In the genomic region with DNA sequence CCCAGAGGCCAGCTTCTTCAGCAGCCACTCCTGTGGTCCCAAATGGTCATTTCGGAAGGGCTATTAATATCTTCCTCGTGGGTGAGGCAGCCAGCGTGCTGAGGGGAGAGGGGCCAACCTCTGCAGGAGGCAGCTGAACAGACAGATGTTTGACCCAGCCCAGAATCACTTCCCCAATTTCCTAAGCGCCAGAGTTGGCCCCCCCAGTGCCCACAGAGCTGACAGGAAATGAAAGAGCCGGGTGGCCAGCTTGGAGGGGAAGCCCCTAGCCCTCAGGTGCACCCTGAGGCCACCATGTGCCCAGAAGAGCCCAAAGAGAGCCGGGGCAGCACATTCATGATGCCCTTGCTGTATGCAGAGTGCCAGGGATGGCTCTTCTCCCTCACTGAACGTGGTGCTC, we compare ENCODE assay signal across 14 mouse cellular contexts. TPM values are rescaled to one million over a fixed set of nuclear protein-coding genes. Genes with fewer than 3 reads are reported as not detected.
DNase-seq lines count a peak whose midpoint lies in the region; ATAC-seq and TF ChIP-seq lines count a peak whose summit lies in the region.
"Had no signal": no experiment of that assay in that cellular context is flagged by ENCODE, and none has a peak within 500 bp of the region (broad histone marks: within the 10 kb centered on the region; RNA-seq: fewer than 3 reads in every experiment).

No protein-coding gene starts in this region.

- peaks cover 7% of the 10 kb centered on the region; the same call in 1 of the 2 replicates for H3K36me3 ChIP-seq in liver, embryonic 11.5 days (ENCODE audit: control insufficient read depth, insufficient read depth, low read length)
- peaks cover 10% of the 10 kb centered on the region for H3K36me3 ChIP-seq in limb, embryonic 11.5 days (ENCODE audit: control insufficient read depth, insufficient read depth, low read length)
- H3K36me3 ChIP-seq in spleen, adult 2 months (ENCODE audit: control insufficient read depth, insufficient read depth, low read length): no peaks in the 10 kb centered on the region
- H3K36me3 ChIP-seq in forebrain, embryonic 12.5 days (replicated peaks): peaks cover 10% of the 10 kb centered on the region; the same call in 1 of the 2 replicates
- H3K36me3 ChIP-seq in midbrain, embryonic 13.5 days: peaks cover 34% of the 10 kb centered on the region; the same call in 1 of the 2 replicates

- H3K9me3 ChIP-seq in liver, embryonic 11.5 days (ENCODE audit: control insufficient read depth, low read length): no peaks in the 10 kb centered on the region
- H3K9me3 ChIP-seq in limb, embryonic 11.5 days (ENCODE audit: control insufficient read depth, low read length): no peaks in the 10 kb centered on the region
- H3K9me3 ChIP-seq in forebrain, embryonic 12.5 days: no peaks in the 10 kb centered on the region
- H3K9me3 ChIP-seq in midbrain, embryonic 13.5 days: no peaks in the 10 kb centered on the region
- H3K9me3 ChIP-seq: embryonic facial prominence, embryonic 12.5 days; hindbrain, embryonic 12.5 days; neural tube, embryonic 12.5 days had no signal

- TF ChIP-seq CTCF in spleen, adult 2 months (IDR thresholded peaks at IDR 0.05; ENCODE audit: extremely low read depth, insufficient read depth, insufficient read length, insufficient replicate concordance): no peak

- H3K4me1 ChIP-seq in liver, embryonic 11.5 days (replicated peaks; ENCODE audit: control insufficient read depth, insufficient read depth, low read length): peaks cover 69% of the 10 kb centered on the region
- peaks cover 36% of the 10 kb centered on the region for H3K4me1 ChIP-seq in limb, embryonic 11.5 days (ENCODE audit: control insufficient read depth, insufficient read depth, low read length)
- H3K4me1 ChIP-seq in spleen, adult 2 months (ENCODE audit: control insufficient read depth, insufficient read depth, insufficient read length): peaks cover 68% of the 10 kb centered on the region
- peaks cover 28% of the 10 kb centered on the region for H3K4me1 ChIP-seq in forebrain, embryonic 12.5 days
- peaks cover 27% of the 10 kb centered on the region for H3K4me1 ChIP-seq in midbrain, embryonic 13.5 days (replicated peaks)

- TF ChIP-seq POLR2A in spleen, adult 2 months (IDR thresholded peaks at IDR 0.05; ENCODE audit: low read depth, low read length): no peak

- no peak overlapping the region for H3K27ac ChIP-seq in liver, embryonic 11.5 days (ENCODE audit: low read depth, low read length)
- H3K27ac ChIP-seq in limb, embryonic 11.5 days (replicated peaks; ENCODE audit: low read depth, low read length): no peak overlapping the region
- H3K27ac ChIP-seq in spleen, adult 2 months (ENCODE audit: insufficient read depth, low read length): peak overlapping the region; percentile 59
- H3K27ac ChIP-seq in forebrain, embryonic 12.5 days: no peak overlapping the region
- no peak overlapping the region for H3K27ac ChIP-seq in midbrain, embryonic 13.5 days
- H3K27ac ChIP-seq: embryonic facial prominence, embryonic 12.5 days; hindbrain, embryonic 12.5 days; neural tube, embryonic 12.5 days had no signal

- intact Hi-C loops in left cerebral cortex, postnatal 36 days (cut with DNase I): no loop called here

- H3K9ac ChIP-seq in liver, embryonic 11.5 days (ENCODE audit: low read depth, low read length): no peak overlapping the region
- H3K9ac ChIP-seq in limb, embryonic 11.5 days (ENCODE audit: low read length): no peak overlapping the region
- no peak overlapping the region for H3K9ac ChIP-seq in forebrain, embryonic 12.5 days
- no peak overlapping the region for H3K9ac ChIP-seq in midbrain, embryonic 13.5 days (replicated peaks)
- H3K9ac ChIP-seq: embryonic facial prominence, embryonic 12.5 days; hindbrain, embryonic 12.5 days; neural tube, embryonic 12.5 days had no signal

- no peak for ATAC-seq in liver, embryonic 11.5 days (replicated peaks; ENCODE audit: low FRiP score)
- ATAC-seq in granulocyte monocyte progenitor cell, adult 5-6 weeks (replicated peaks; ENCODE audit: poor library complexity, severe bottlenecking): peak; percentile 77
- ATAC-seq in limb, embryonic 11.5 days (ENCODE audit: insufficient number of reproducible peaks, low FRiP score, low TSS enrichment, low read depth): no peak
- no peak for ATAC-seq in forebrain, embryonic 12.5 days (ENCODE audit: low FRiP score)
- ATAC-seq in midbrain, embryonic 13.5 days: no peak
- ATAC-seq: forebrain, embryonic 16.5 days had no signal

- no peak overlapping the region for H3K4me3 ChIP-seq in liver, embryonic 11.5 days (ENCODE audit: low read depth, low read length)
- no peak overlapping the region for H3K4me3 ChIP-seq in limb, embryonic 11.5 days (ENCODE audit: low read depth, low read length)
- H3K4me3 ChIP-seq in spleen, adult 2 months (ENCODE audit: extremely low read depth, insufficient read depth, insufficient read length): no peak overlapping the region; the same call in 1 of the 2 replicates
- H3K4me3 ChIP-seq in forebrain, embryonic 12.5 days (replicated peaks): no peak overlapping the region
- H3K4me3 ChIP-seq in midbrain, embryonic 13.5 days (replicated peaks): no peak overlapping the region
- H3K4me3 ChIP-seq: embryonic facial prominence, embryonic 12.5 days; hindbrain, embryonic 12.5 days; neural tube, embryonic 12.5 days had no signal

- 41% methylated on average over 7 of the region's 7 CpGs for WGBS in liver, embryonic 11.5 days
- 55% methylated on average over 7 of the region's 7 CpGs for WGBS in limb, embryonic 11.5 days
- WGBS in spleen, adult 2 months: 10% methylated on average over 7 of the region's 7 CpGs
- WGBS in forebrain, embryonic 12.5 days: 76% methylated on average over 7 of the region's 7 CpGs
- 84% methylated on average over 7 of the region's 7 CpGs for WGBS in midbrain, embryonic 13.5 days

- H3K4me2 ChIP-seq in liver, embryonic 11.5 days: no peak overlapping the region
- 0 out of 2 replicates have a peak overlapping the region, but pooled peaks have one; percentile 13 for H3K4me2 ChIP-seq in limb, embryonic 11.5 days (ENCODE audit: low read depth, severe bottlenecking)
- no peak overlapping the region for H3K4me2 ChIP-seq in forebrain, embryonic 12.5 days
- no peak overlapping the region for H3K4me2 ChIP-seq in midbrain, embryonic 13.5 days (replicated peaks)
- H3K4me2 ChIP-seq: embryonic facial prominence, embryonic 12.5 days; hindbrain, embryonic 12.5 days; neural tube, embryonic 12.5 days had no signal

- no peaks in the 10 kb centered on the region for H3K27me3 ChIP-seq in liver, embryonic 11.5 days (replicated peaks; ENCODE audit: control insufficient read depth, insufficient read depth, low read length)
- no peaks in the 10 kb centered on the region for H3K27me3 ChIP-seq in limb, embryonic 11.5 days (ENCODE audit: control insufficient read depth, insufficient read depth, low read length)
- no peaks in the 10 kb centered on the region for H3K27me3 ChIP-seq in spleen, adult 2 months (ENCODE audit: control insufficient read depth, insufficient read depth, low read length)
- H3K27me3 ChIP-seq in forebrain, embryonic 12.5 days: no peaks in the 10 kb centered on the region
- H3K27me3 ChIP-seq in midbrain, embryonic 13.5 days: no peaks in the 10 kb centered on the region
- H3K27me3 ChIP-seq: embryonic facial prominence, embryonic 12.5 days; neural tube, embryonic 12.5 days had no signal

- DNase-seq in liver: peak; percentile 42
- no peak for DNase-seq in liver, embryonic 11.5 days (ENCODE audit: low spot score)
- DNase-seq in limb, embryonic 11.5 days (ENCODE audit: low spot score): no peak
- peak; percentile 77 to 89 for DNase-seq in spleen, adult 2 months (ENCODE audit: low read depth in 1 of 2, low spot score in 2 of 2)
- no peak for DNase-seq in left cerebral cortex, postnatal 36 days (ENCODE audit: low spot score in 2 of 2)
- DNase-seq: right cerebral cortex, postnatal 25 days; thymus, adult 18-20 months had no signal

RNA-seq across cellular contexts. Expression of a gene that starts 13.9 kb away (rescaled TPM):
- polyA plus RNA-seq in liver, embryonic 11.5 days (2014; fragmentation: Nextera tagmentation; extraction: Ambion mirVana): 10.8 and 12.4 TPM in 2 replicates
- total RNA-seq in granulocyte monocyte progenitor cell, adult 5-6 weeks (2014; fragmentation: Nextera tagmentation): 21.2 and 22.5 TPM in 2 replicates
- 32.4 and 36.7 TPM in 2 replicates for total RNA-seq in granulocyte monocyte progenitor cell, adult 5-6 weeks (2017)
- 11.8 and 12.9 TPM in 2 replicates for polyA plus RNA-seq in limb, embryonic 11.5 days (2014; fragmentation: Nextera tagmentation; extraction: Ambion mirVana)
- 15.0 and 23.2 TPM in 2 replicates for polyA plus RNA-seq in spleen, adult 2 months (2012; rRNA removed)
- 1 to 10 TPM; 6.3 to 6.5 TPM for total RNA-seq in left cerebral cortex, postnatal 36 days (2021)
- 4.5 and 4.7 TPM in 2 replicates for polyA plus RNA-seq in forebrain, embryonic 12.5 days (2016; fragmentation: Nextera tagmentation; extraction: Ambion mirVana)
- polyA plus RNA-seq in midbrain, embryonic 13.5 days (2015; fragmentation: Nextera tagmentation; extraction: Ambion mirVana): 3.8 and 3.9 TPM in 2 replicates

RNA-seq across cellular contexts. Expression of a gene that starts 19.2 kb away (rescaled TPM):
- 164 and 171 TPM in 2 replicates for polyA plus RNA-seq in liver, embryonic 11.5 days (2014; fragmentation: Nextera tagmentation; extraction: Ambion mirVana)
- 48.4 and 49.8 TPM in 2 replicates for total RNA-seq in granulocyte monocyte progenitor cell, adult 5-6 weeks (2014; fragmentation: Nextera tagmentation)
- total RNA-seq in granulocyte monocyte progenitor cell, adult 5-6 weeks (2017): 24.6 and 28.2 TPM in 2 replicates
- polyA plus RNA-seq in limb, embryonic 11.5 days (2014; fragmentation: Nextera tagmentation; extraction: Ambion mirVana): 141 and 144 TPM in 2 replicates
- polyA plus RNA-seq in spleen, adult 2 months (2012; rRNA removed): 41.2 and 51.6 TPM in 2 replicates
- 10 to 100 TPM; 44.2 to 46.3 TPM for total RNA-seq in left cerebral cortex, postnatal 36 days (2021)
- polyA plus RNA-seq in forebrain, embryonic 12.5 days (2016; fragmentation: Nextera tagmentation; extraction: Ambion mirVana): 94.4 and 96.0 TPM in 2 replicates
- polyA plus RNA-seq in midbrain, embryonic 13.5 days (2015; fragmentation: Nextera tagmentation; extraction: Ambion mirVana): 76.7 and 78.4 TPM in 2 replicates

RNA-seq across cellular contexts. Expression of a gene that starts 19.7 kb away (rescaled TPM):
- polyA plus RNA-seq in liver, embryonic 11.5 days (2014; fragmentation: Nextera tagmentation; extraction: Ambion mirVana): 99.4 and 104 TPM in 2 replicates
- total RNA-seq in granulocyte monocyte progenitor cell, adult 5-6 weeks (2014; fragmentation: Nextera tagmentation): 62.9 and 64.6 TPM in 2 replicates
- 39.1 and 40.4 TPM in 2 replicates for total RNA-seq in granulocyte monocyte progenitor cell, adult 5-6 weeks (2017)
- 133 and 138 TPM in 2 replicates for polyA plus RNA-seq in limb, embryonic 11.5 days (2014; fragmentation: Nextera tagmentation; extraction: Ambion mirVana)
- polyA plus RNA-seq in spleen, adult 2 months (2012; rRNA removed): 117 and 150 TPM in 2 replicates
- total RNA-seq in left cerebral cortex, postnatal 36 days (2021): 100 to 1,000 TPM; 349 to 368 TPM
- 162 and 173 TPM in 2 replicates for polyA plus RNA-seq in forebrain, embryonic 12.5 days (2016; fragmentation: Nextera tagmentation; extraction: Ambion mirVana)
- 231 TPM in 2 replicates for polyA plus RNA-seq in midbrain, embryonic 13.5 days (2015; fragmentation: Nextera tagmentation; extraction: Ambion mirVana)

RNA-seq across cellular contexts. Expression of a gene that starts 24.0 kb away (rescaled TPM):
- polyA plus RNA-seq in liver, embryonic 11.5 days (2014; fragmentation: Nextera tagmentation; extraction: Ambion mirVana): 0.66 and 0.75 TPM in 2 replicates
- not detected in 2 replicates for total RNA-seq in granulocyte monocyte progenitor cell, adult 5-6 weeks (2014; fragmentation: Nextera tagmentation)
- total RNA-seq in granulocyte monocyte progenitor cell, adult 5-6 weeks (2017): 0.26 TPM in 1 of 2 replicates, not detected in the other
- polyA plus RNA-seq in limb, embryonic 11.5 days (2014; fragmentation: Nextera tagmentation; extraction: Ambion mirVana): 0.21 and 0.34 TPM in 2 replicates
- polyA plus RNA-seq in spleen, adult 2 months (2012; rRNA removed): 5.3 and 6.3 TPM in 2 replicates
- 1 to 10 TPM; 6.7 to 8.2 TPM for total RNA-seq in left cerebral cortex, postnatal 36 days (2021)
- 0.96 and 1.1 TPM in 2 replicates for polyA plus RNA-seq in forebrain, embryonic 12.5 days (2016; fragmentation: Nextera tagmentation; extraction: Ambion mirVana)
- polyA plus RNA-seq in midbrain, embryonic 13.5 days (2015; fragmentation: Nextera tagmentation; extraction: Ambion mirVana): 2.2 and 2.3 TPM in 2 replicates

RNA-seq across cellular contexts. Expression of a gene that starts 29.8 kb away (rescaled TPM):
- polyA plus RNA-seq in liver, embryonic 11.5 days (2014; fragmentation: Nextera tagmentation; extraction: Ambion mirVana): 0.10 and 0.14 TPM in 2 replicates
- total RNA-seq in granulocyte monocyte progenitor cell, adult 5-6 weeks (2014; fragmentation: Nextera tagmentation): not detected in 2 replicates
- not detected in 2 replicates for total RNA-seq in granulocyte monocyte progenitor cell, adult 5-6 weeks (2017)
- 0.23 and 0.41 TPM in 2 replicates for polyA plus RNA-seq in limb, embryonic 11.5 days (2014; fragmentation: Nextera tagmentation; extraction: Ambion mirVana)
- 0.12 and 0.16 TPM in 2 replicates for polyA plus RNA-seq in spleen, adult 2 months (2012; rRNA removed)
- under 1 TPM in 1 of 2 experiments, not detected in 1; 0.10 TPM for total RNA-seq in left cerebral cortex, postnatal 36 days (2021)
- 0.46 TPM in 2 replicates for polyA plus RNA-seq in forebrain, embryonic 12.5 days (2016; fragmentation: Nextera tagmentation; extraction: Ambion mirVana)
- polyA plus RNA-seq in midbrain, embryonic 13.5 days (2015; fragmentation: Nextera tagmentation; extraction: Ambion mirVana): 0.24 and 0.57 TPM in 2 replicates

Comparison
In these comparisons a context has a peak if more than half of its experiments do, and no peak if none do; other contexts are left out.
1. DNase-seq: peak in liver (single experiment) and spleen, adult 2 months (2 of 2); none in liver, embryonic 11.5 days (single experiment), limb, embryonic 11.5 days (single experiment) and left cerebral cortex, postnatal 36 days (0 of 2).